Mouse (Mus musculus): ENCODE measurements around the gene Sephs2.

DNA sequence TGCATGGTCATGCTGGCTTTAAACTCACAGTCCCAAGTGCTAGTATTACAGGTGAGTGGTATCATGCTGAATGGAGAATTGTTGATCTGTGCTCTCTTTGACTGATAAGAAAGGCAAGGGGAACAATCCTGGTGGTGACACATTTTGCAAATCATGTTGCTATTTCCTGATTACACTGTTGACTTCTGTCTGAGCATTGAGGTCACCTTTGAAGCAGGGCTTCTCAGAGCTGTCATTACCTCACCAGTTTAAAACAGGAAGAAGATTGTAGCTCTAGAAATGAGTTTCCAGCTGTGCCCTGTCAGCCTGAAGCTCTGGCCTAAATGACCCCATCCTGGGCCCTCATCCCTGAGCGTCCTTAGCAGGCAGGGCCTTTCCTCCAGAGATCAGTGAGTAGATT lies 14.1 kb upstream of the Sephs2 start:
- TF ChIP-seq CTCF (IDR thresholded peaks at IDR 0.05; ENCODE audit: borderline replicate concordance, insufficient read depth, low read length) (no peak), POLR2A (IDR thresholded peaks at IDR 0.05; ENCODE audit: low read depth, low read length) (no peak)
